ENCODE assay signal across 9 mouse cellular contexts in genomic region chr10:39572672-39573051, GRCm38 (mm10). TPM values are rescaled to one million over a fixed set of nuclear protein-coding genes. Genes with fewer than 3 reads are reported as not detected.
A peak's percentile ranks its signal among the peaks of the same experiment; 100 is the strongest.
DNase-seq lines count a peak whose midpoint lies in the region; ATAC-seq lines count a peak whose summit lies in the region.
"Had no signal": no experiment of that assay in that cellular context is flagged by ENCODE, and none has a peak within 500 bp of the region (broad histone marks: within the 10 kb centered on the region; RNA-seq: fewer than 3 reads in every experiment).

No protein-coding gene starts in this region.

- H3K4me1 ChIP-seq in hindbrain, embryonic 11.5 days (replicated peaks; ENCODE audit: control insufficient read depth, insufficient read depth, low read length), result 0 out of 2 replicates have a peak, but pooled peaks cover 4% of the 10 kb centered on the region
- peaks cover 41% of the 10 kb centered on the region for H3K4me1 ChIP-seq in midbrain, embryonic 13.5 days (replicated peaks)

- H3K4me3 ChIP-seq in hindbrain, embryonic 11.5 days (ENCODE audit: low read depth, low read length), result no peak overlapping the region
- no peak overlapping the region for H3K4me3 ChIP-seq in midbrain, embryonic 13.5 days (replicated peaks)

- no peak overlapping the region for H3K9ac ChIP-seq in hindbrain, embryonic 11.5 days (ENCODE audit: low read depth, low read length)
- 0 out of 2 replicates have a peak overlapping the region, but pooled peaks have one; percentile 34 for H3K9ac ChIP-seq in midbrain, embryonic 13.5 days (replicated peaks)

- H3K4me2 ChIP-seq in hindbrain, embryonic 11.5 days (replicated peaks; ENCODE audit: low read depth, low read length), result no peak overlapping the region
- no peak overlapping the region for H3K4me2 ChIP-seq in midbrain, embryonic 13.5 days (replicated peaks)

- H3K27me3 ChIP-seq in hindbrain, embryonic 11.5 days (ENCODE audit: control insufficient read depth, insufficient read depth, low read length), result no peaks in the 10 kb centered on the region
- H3K27me3 ChIP-seq in midbrain, embryonic 13.5 days, result no peaks in the 10 kb centered on the region

- DNase-seq in layer of hippocampus, adult 18-20 months (ENCODE audit: low spot score in 2 of 2), result peak; percentile 75 to 87
- no peak for DNase-seq in layer of hippocampus, postnatal 10 days (ENCODE audit: low spot score in 2 of 2)
- peak; percentile 90 for DNase-seq in brain, adult 2 months (ENCODE audit: low read depth, low spot score)
- DNase-seq in hindbrain, embryonic 11.5 days (ENCODE audit: low spot score), result peak; percentile 43
- DNase-seq in thymus, postnatal 4 days, result peak; percentile 61
- no peak for DNase-seq in cerebellum, adult 9-11 months
- DNase-seq in kidney, postnatal 36 days, result no peak

- H3K27ac ChIP-seq in hindbrain, embryonic 11.5 days (ENCODE audit: low read depth, low read length), result peak overlapping the region; percentile 47
- peak overlapping the region; percentile 85 for H3K27ac ChIP-seq in midbrain, embryonic 13.5 days
- H3K27ac ChIP-seq: kidney, postnatal 0 days had no signal

- no peaks in the 10 kb centered on the region for H3K36me3 ChIP-seq in hindbrain, embryonic 11.5 days (ENCODE audit: control insufficient read depth, insufficient read depth, low read length)
- no peaks in the 10 kb centered on the region for H3K36me3 ChIP-seq in midbrain, embryonic 13.5 days

- WGBS in hindbrain, embryonic 11.5 days, result 43% methylated on average over 6 of the region's 6 CpGs
- WGBS in midbrain, embryonic 13.5 days, result 39% methylated on average over 6 of the region's 6 CpGs

- H3K9me3 ChIP-seq in hindbrain, embryonic 11.5 days (ENCODE audit: control insufficient read depth, low read length), result no peaks in the 10 kb centered on the region
- no peaks in the 10 kb centered on the region for H3K9me3 ChIP-seq in midbrain, embryonic 13.5 days

- peak; percentile 63 for ATAC-seq in hindbrain, embryonic 11.5 days (ENCODE audit: low FRiP score)
- ATAC-seq in midbrain, embryonic 13.5 days, result peak; percentile 49

RNA-seq across cellular contexts. Expression of gene Traf3ip2, which starts 40.1 kb away (rescaled TPM):
- 1 to 10 TPM; 1.5 to 2.1 TPM for total RNA-seq in layer of hippocampus, adult 18-20 months (2021)
- total RNA-seq in layer of hippocampus, postnatal 10 days (2021), result 1 to 10 TPM; 1.9 to 2.0 TPM
- 5.6 and 7.2 TPM in 2 replicates for polyA plus RNA-seq in hindbrain, embryonic 11.5 days (2014; fragmentation: Nextera tagmentation; extraction: Ambion mirVana)
- 4.1 and 5.9 TPM in 2 replicates for polyA plus RNA-seq in midbrain, embryonic 13.5 days (2015; fragmentation: Nextera tagmentation; extraction: Ambion mirVana)

Comparison
In these comparisons a context has a peak if more than half of its experiments do, and no peak if none do; other contexts are left out.
1. DNase-seq: peak in layer of hippocampus, adult 18-20 months (2 of 2), brain, adult 2 months (single experiment), hindbrain, embryonic 11.5 days (single experiment) and thymus, postnatal 4 days (single experiment); none in layer of hippocampus, postnatal 10 days (0 of 2), cerebellum, adult 9-11 months (single experiment) and kidney, postnatal 36 days (0 of 2).